Mouse (Mus musculus): ENCODE results near the gene Slc25a31.

Gene Slc25a31

GRCm38 (mm10) chr3:40693435-40693834 is 15.2 kb upstream of the Slc25a31 start:
- no peaks in the 10 kb centered on the region for H3K36me3 ChIP-seq (ENCODE audit: control insufficient read depth, insufficient read depth, low read length, poor library complexity, severe bottlenecking)
- no peak for DNase-seq (ENCODE audit: low read depth, low spot score)
- H3K27me3 ChIP-seq (ENCODE audit: control insufficient read depth, insufficient read depth, low read length, poor library complexity, severe bottlenecking), result no peaks in the 10 kb centered on the region

- H3K36me3 ChIP-seq (ENCODE audit: control insufficient read depth, insufficient read depth, low read length, poor library complexity, severe bottlenecking), result no peaks in the 10 kb centered on the region
- H3K27me3 ChIP-seq (ENCODE audit: control insufficient read depth, insufficient read depth, low read length, poor library complexity, severe bottlenecking), result no peaks in the 10 kb centered on the region
- DNase-seq (ENCODE audit: low read depth, low spot score), result no peak
Observed at GRCm38 (mm10) chr3:40693960-40694359, 14.7 kb upstream of the Slc25a31 start.

GRCm38 (mm10) chr3:40694438-40694837 is 14.2 kb upstream of the Slc25a31 start:
- DNase-seq (ENCODE audit: low read depth, low spot score), result no peak
- H3K27me3 ChIP-seq (ENCODE audit: control insufficient read depth, insufficient read depth, low read length, poor library complexity, severe bottlenecking), result no peaks in the 10 kb centered on the region
- no peaks in the 10 kb centered on the region for H3K36me3 ChIP-seq (ENCODE audit: control insufficient read depth, insufficient read depth, low read length, poor library complexity, severe bottlenecking)

GRCm38 (mm10) chr3:40695162-40695561 is 13.5 kb upstream of the Slc25a31 start:
- H3K36me3 ChIP-seq (ENCODE audit: control insufficient read depth, insufficient read depth, low read length, poor library complexity, severe bottlenecking), result no peaks in the 10 kb centered on the region
- no peak for DNase-seq (ENCODE audit: low read depth, low spot score)
- H3K27me3 ChIP-seq (ENCODE audit: control insufficient read depth, insufficient read depth, low read length, poor library complexity, severe bottlenecking), result no peaks in the 10 kb centered on the region

GRCm38 (mm10) chr3:40698834-40699233 is 9.8 kb upstream of the Slc25a31 start:
- no peak for DNase-seq (ENCODE audit: low read depth, low spot score)
- H3K36me3 ChIP-seq (ENCODE audit: control insufficient read depth, insufficient read depth, low read length, poor library complexity, severe bottlenecking), result no peaks in the 10 kb centered on the region
- no peaks in the 10 kb centered on the region for H3K27me3 ChIP-seq (ENCODE audit: control insufficient read depth, insufficient read depth, low read length, poor library complexity, severe bottlenecking)

GRCm38 (mm10) chr3:40704816-40705430 is 3.7 kb upstream of the Slc25a31 start:
- no peak for DNase-seq (ENCODE audit: low read depth, low spot score)

GRCm38 (mm10) chr3:40716056-40716455 is 7.4 kb downstream of the Slc25a31 start:
- H3K27me3 ChIP-seq (ENCODE audit: control insufficient read depth, insufficient read depth, low read length, poor library complexity, severe bottlenecking), result no peaks in the 10 kb centered on the region
- no peaks in the 10 kb centered on the region for H3K36me3 ChIP-seq (ENCODE audit: control insufficient read depth, insufficient read depth, low read length, poor library complexity, severe bottlenecking)
- no peak for DNase-seq (ENCODE audit: low read depth, low spot score)

More at GRCm38 (mm10) chr3:40704816-40705430, 3.7 kb upstream of the Slc25a31 start:
- Histone ChIP-seq H3K36me3 (ENCODE audit: control insufficient read depth, insufficient read depth, low read length, poor library complexity, severe bottlenecking) (no peaks in the 10 kb centered on the region), H3K27me3 (ENCODE audit: control insufficient read depth, insufficient read depth, low read length, poor library complexity, severe bottlenecking) (no peaks in the 10 kb centered on the region)

- no peaks in the 10 kb centered on the region for H3K36me3 ChIP-seq (ENCODE audit: control insufficient read depth, insufficient read depth, low read length, poor library complexity, severe bottlenecking)
- no peaks in the 10 kb centered on the region for H3K27me3 ChIP-seq (ENCODE audit: control insufficient read depth, insufficient read depth, low read length, poor library complexity, severe bottlenecking)
- DNase-seq (ENCODE audit: low read depth, low spot score), result no peak
Observed at GRCm38 (mm10) chr3:40719022-40719421, 10.4 kb downstream of the Slc25a31 start.

- Histone ChIP-seq H3K27me3 (ENCODE audit: control insufficient read depth, insufficient read depth, low read length, poor library complexity, severe bottlenecking) (no peaks in the 10 kb centered on the region), H3K36me3 (ENCODE audit: control insufficient read depth, insufficient read depth, low read length, poor library complexity, severe bottlenecking) (no peaks in the 10 kb centered on the region)
- no peak for DNase-seq (ENCODE audit: low read depth, low spot score)
Observed at GRCm38 (mm10) chr3:40738381-40738912, 29.8 kb downstream of the Slc25a31 start.

GRCm38 (mm10) chr3:40744024-40744835 is 35.6 kb downstream of the Slc25a31 start, which contains the start of gene Hspa4l:
Gene Hspa4l, plus strand, starts transcription at chr3:40744495.
- no peaks in the 10 kb centered on the region for H3K36me3 ChIP-seq (ENCODE audit: control insufficient read depth, insufficient read depth, low read length, poor library complexity, severe bottlenecking)
- H3K27me3 ChIP-seq (ENCODE audit: control insufficient read depth, insufficient read depth, low read length, poor library complexity, severe bottlenecking), result no peaks in the 10 kb centered on the region
- no peak for DNase-seq (ENCODE audit: low read depth, low spot score)

- DNase-seq (ENCODE audit: low read depth, low spot score), result peak; percentile 93
- Histone ChIP-seq H3K27me3 (ENCODE audit: control insufficient read depth, insufficient read depth, low read length, poor library complexity, severe bottlenecking) (no peaks in the 10 kb centered on the region), H3K36me3 (ENCODE audit: control insufficient read depth, insufficient read depth, low read length, poor library complexity, severe bottlenecking) (no peaks in the 10 kb centered on the region)
Observed at GRCm38 (mm10) chr3:40744836-40745660, 36.4 kb downstream of the Slc25a31 start.

GRCm38 (mm10) chr3:40745661-40746547 is 37.2 kb downstream of the Slc25a31 start:
- peak; percentile 37 for DNase-seq (ENCODE audit: low read depth, low spot score)
- H3K27me3 ChIP-seq (ENCODE audit: control insufficient read depth, insufficient read depth, low read length, poor library complexity, severe bottlenecking), result no peaks in the 10 kb centered on the region
- no peaks in the 10 kb centered on the region for H3K36me3 ChIP-seq (ENCODE audit: control insufficient read depth, insufficient read depth, low read length, poor library complexity, severe bottlenecking)

- peaks cover 1% of the 10 kb centered on the region; the same call in 1 of the 2 replicates for H3K36me3 ChIP-seq (ENCODE audit: control insufficient read depth, insufficient read depth, low read length, poor library complexity, severe bottlenecking)
- DNase-seq (ENCODE audit: low read depth, low spot score), result peak; percentile 4
- no peaks in the 10 kb centered on the region for H3K27me3 ChIP-seq (ENCODE audit: control insufficient read depth, insufficient read depth, low read length, poor library complexity, severe bottlenecking)
Observed at GRCm38 (mm10) chr3:40760746-40761145, 52.1 kb downstream of the Slc25a31 start.

GRCm38 (mm10) chr3:40761312-40761711 is 52.7 kb downstream of the Slc25a31 start:
- no peaks in the 10 kb centered on the region for H3K27me3 ChIP-seq (ENCODE audit: control insufficient read depth, insufficient read depth, low read length, poor library complexity, severe bottlenecking)
- peaks cover 4% of the 10 kb centered on the region; the same call in 1 of the 2 replicates for H3K36me3 ChIP-seq (ENCODE audit: control insufficient read depth, insufficient read depth, low read length, poor library complexity, severe bottlenecking)
- DNase-seq (ENCODE audit: low read depth, low spot score), result no peak

All from splenic B cell, adult 2 months (primary cell).